Mouse (Mus musculus) spleen, postnatal 36 days (tissue): ENCODE results near the gene Zfp704.
A peak's percentile ranks its signal among the peaks of the same experiment; 100 is the strongest.

Source experiments
- DNase-seq, 2 experiments: peaks; one replicate each; pipeline ENCODE4 v3.0.0; 2022; ENCODE audit warnings: low spot score in 2 of 2, mixed read lengths in 1 of 2

The Zfp704 gene

GRCm38 (mm10) chr3:9609581-9610341 lies at the start of gene Zfp704:
Zfp704 (minus strand) TSS chr3:9610085.
- peak; percentile 21 to 53 for DNase-seq

GRCm38 (mm10) chr3:9633036-9634005 lies 23.4 kb upstream of the Zfp704 start:
- DNase-seq = no peak

- no peak for DNase-seq
Measured at GRCm38 (mm10) chr3:9629951-9630350, 20.1 kb upstream of the Zfp704 start.

GRCm38 (mm10) chr3:9628041-9628440 lies 18.2 kb upstream of the Zfp704 start:
- no peak for DNase-seq

GRCm38 (mm10) chr3:9626149-9626548 lies 16.3 kb upstream of the Zfp704 start:
- no peak for DNase-seq

GRCm38 (mm10) chr3:9620611-9621010 lies 10.7 kb upstream of the Zfp704 start:
- DNase-seq = no peak

- no peak for DNase-seq
Measured at GRCm38 (mm10) chr3:9619562-9620275, 9.8 kb upstream of the Zfp704 start.

GRCm38 (mm10) chr3:9617101-9617500 lies 7.2 kb upstream of the Zfp704 start:
- no peak for DNase-seq

- no peak for DNase-seq
Measured at GRCm38 (mm10) chr3:9614676-9615075, 4.8 kb upstream of the Zfp704 start.

GRCm38 (mm10) chr3:9614011-9614410 lies 4.1 kb upstream of the Zfp704 start:
- no peak for DNase-seq

GRCm38 (mm10) chr3:9611226-9611625 lies 1.3 kb upstream of the Zfp704 start:
- DNase-seq = no peak

GRCm38 (mm10) chr3:9610426-9610825 lies 541 bp upstream of the Zfp704 start:
- no peak for DNase-seq

- DNase-seq = peak in 1 of 2 experiments; percentile 19
Measured at GRCm38 (mm10) chr3:9608906-9609580, 842 bp downstream of the Zfp704 start.

- peak in 1 of 2 experiments; percentile 13 for DNase-seq
Measured at GRCm38 (mm10) chr3:9608441-9608905, 1.4 kb downstream of the Zfp704 start.

GRCm38 (mm10) chr3:9607686-9608085 lies 2.2 kb downstream of the Zfp704 start:
- no peak for DNase-seq

- no peak for DNase-seq
Measured at GRCm38 (mm10) chr3:9605784-9606706, 3.8 kb downstream of the Zfp704 start.

- DNase-seq = no peak
Measured at GRCm38 (mm10) chr3:9604941-9605340, 4.9 kb downstream of the Zfp704 start.

GRCm38 (mm10) chr3:9603866-9604265 lies 6.0 kb downstream of the Zfp704 start:
- DNase-seq = no peak

GRCm38 (mm10) chr3:9600577-9600976 lies 9.3 kb downstream of the Zfp704 start:
- DNase-seq = no peak
